Mouse (Mus musculus): ENCODE data around the gene Pphln1. TPM values are rescaled to one million over a fixed set of nuclear protein-coding genes. Genes with fewer than 3 reads are reported as not detected.

Gene Pphln1
- total RNA-seq, 1 experiment = 34.9 TPM

DNA sequence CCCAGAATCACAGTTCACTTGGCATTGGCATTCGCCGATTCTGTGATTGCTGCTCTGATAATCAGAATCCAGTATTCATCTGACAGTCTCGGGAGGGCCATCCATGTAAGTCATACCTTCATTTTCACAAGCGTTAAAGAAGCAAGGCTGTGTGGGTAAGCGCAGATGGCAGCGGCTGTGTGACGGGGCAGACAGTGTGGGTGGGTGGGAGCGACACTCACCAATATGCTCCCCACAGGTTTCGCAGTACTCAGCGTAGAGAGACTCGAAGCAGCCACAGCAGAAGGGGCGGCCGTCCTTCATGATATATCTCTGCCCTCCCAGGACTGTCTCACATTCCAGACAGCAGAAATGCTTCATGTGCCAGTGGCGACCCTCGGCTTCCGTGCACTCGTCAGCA is 106.7 kb downstream of the Pphln1 start:
- H3K9ac ChIP-seq (ENCODE audit: insufficient read depth, low read depth, low read length, poor library complexity, severe bottlenecking) = no peak overlapping the region
- H3K4me3 ChIP-seq (ENCODE audit: insufficient read depth in 1 of 2, low read depth in 1 of 2, low read length in 2 of 2, poor library complexity in 1 of 2, severe bottlenecking in 1 of 2) = no peak overlapping the region
- TF ChIP-seq HCFC1 (IDR thresholded peaks at IDR 0.05; ENCODE audit: borderline replicate concordance, insufficient read depth, low read length) = no peak
- no peak for TF ChIP-seq CHD2 (IDR thresholded peaks at IDR 0.05; ENCODE audit: low read depth, low read length)
- no peak for TF ChIP-seq ZC3H11A (IDR thresholded peaks at IDR 0.05; ENCODE audit: borderline replicate concordance, low read depth, low read length)
- TF ChIP-seq ZNF384 (IDR thresholded peaks at IDR 0.05; ENCODE audit: low read depth, low read length) = no peak
- peaks cover 0 to 4% of the 10 kb centered on the region in 2 experiments; a peak in 2 of 4 replicates for H3K4me1 ChIP-seq (ENCODE audit: control insufficient read depth in 2 of 2, insufficient read depth in 2 of 2, low read length in 2 of 2, poor library complexity in 1 of 2)
- in situ Hi-C loops (cut with MboI; ENCODE audit: low sequenced_read_pairs in 2 of 2, unreplicated experiment in 2 of 2) = no loop called here
- no peak for DNase-seq (ENCODE audit: low read depth, low spot score)
- peaks cover 2% of the 10 kb centered on the region; the same call in 1 of the 2 replicates for H3K36me3 ChIP-seq (ENCODE audit: control insufficient read depth, insufficient read depth, low read length, poor library complexity, severe bottlenecking)
- no peak overlapping the region for H3K27ac ChIP-seq (ENCODE audit: insufficient read depth, low read depth, low read length, poor library complexity, severe bottlenecking)
- H3K9me3 ChIP-seq (ENCODE audit: control insufficient read depth, insufficient read depth, low read depth, low read length) = no peaks in the 10 kb centered on the region

DNA sequence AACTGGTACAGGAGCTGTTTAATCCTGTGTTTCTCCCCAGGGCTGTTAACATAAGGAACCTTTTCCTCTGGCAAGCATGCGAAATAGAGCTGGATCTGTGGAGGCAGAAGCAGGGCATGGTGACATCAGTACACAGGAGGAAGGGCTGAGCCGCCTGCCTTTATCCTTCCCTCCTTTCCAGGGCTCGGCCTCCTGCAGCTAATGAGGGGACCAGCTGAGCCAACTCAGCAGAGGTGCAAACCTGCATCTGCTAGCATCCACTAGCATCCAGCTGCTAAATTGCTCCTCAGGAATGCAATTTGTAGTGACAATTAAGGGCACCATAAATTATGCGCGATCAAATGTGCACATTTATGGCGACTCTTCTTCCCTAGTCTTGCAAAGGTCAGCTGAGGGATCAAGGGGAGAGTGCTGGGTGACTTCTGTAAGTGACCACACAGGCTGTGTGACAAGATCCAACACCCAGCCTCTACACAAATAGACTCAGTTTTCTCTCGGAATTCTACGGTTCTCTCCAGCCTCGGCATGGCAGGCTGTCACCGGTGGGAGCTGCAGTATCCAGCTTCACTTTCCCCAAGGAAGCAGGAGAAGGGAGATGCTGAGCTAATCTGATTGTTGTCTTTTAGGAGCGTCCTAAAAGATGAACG is 112.7 kb downstream of the Pphln1 start:
- no peak for DNase-seq (ENCODE audit: low read depth, low spot score)
- H3K27ac ChIP-seq (ENCODE audit: insufficient read depth, low read depth, low read length, poor library complexity, severe bottlenecking) = no peak overlapping the region
- no peak overlapping the region for H3K9ac ChIP-seq (ENCODE audit: insufficient read depth, low read depth, low read length, poor library complexity, severe bottlenecking)
- no peaks in the 10 kb centered on the region for H3K36me3 ChIP-seq (ENCODE audit: control insufficient read depth, insufficient read depth, low read length, poor library complexity, severe bottlenecking)
- no peak overlapping the region for H3K4me3 ChIP-seq (ENCODE audit: insufficient read depth in 1 of 2, low read depth in 1 of 2, low read length in 2 of 2, poor library complexity in 1 of 2, severe bottlenecking in 1 of 2)
- H3K4me1 ChIP-seq (ENCODE audit: control insufficient read depth in 2 of 2, insufficient read depth in 2 of 2, low read length in 2 of 2, poor library complexity in 1 of 2) = peaks cover 2 to 6% of the 10 kb centered on the region in 2 experiments; a peak in 2 of 4 replicates
- no peak for TF ChIP-seq CHD2 (IDR thresholded peaks at IDR 0.05; ENCODE audit: low read depth, low read length)
- no peak for TF ChIP-seq MAFK (IDR thresholded peaks at IDR 0.05; ENCODE audit: insufficient read depth, low read depth, low read length)
- no peak for TF ChIP-seq HCFC1 (IDR thresholded peaks at IDR 0.05; ENCODE audit: borderline replicate concordance, insufficient read depth, low read length)
- no peak for TF ChIP-seq ZNF384 (IDR thresholded peaks at IDR 0.05; ENCODE audit: low read depth, low read length)
- no peak for TF ChIP-seq ZC3H11A (IDR thresholded peaks at IDR 0.05; ENCODE audit: borderline replicate concordance, low read depth, low read length)
- H3K9me3 ChIP-seq (ENCODE audit: control insufficient read depth, insufficient read depth, low read depth, low read length) = no peaks in the 10 kb centered on the region
- in situ Hi-C loops (cut with MboI; ENCODE audit: low sequenced_read_pairs in 2 of 2, unreplicated experiment in 2 of 2) = no loop called here

DNA sequence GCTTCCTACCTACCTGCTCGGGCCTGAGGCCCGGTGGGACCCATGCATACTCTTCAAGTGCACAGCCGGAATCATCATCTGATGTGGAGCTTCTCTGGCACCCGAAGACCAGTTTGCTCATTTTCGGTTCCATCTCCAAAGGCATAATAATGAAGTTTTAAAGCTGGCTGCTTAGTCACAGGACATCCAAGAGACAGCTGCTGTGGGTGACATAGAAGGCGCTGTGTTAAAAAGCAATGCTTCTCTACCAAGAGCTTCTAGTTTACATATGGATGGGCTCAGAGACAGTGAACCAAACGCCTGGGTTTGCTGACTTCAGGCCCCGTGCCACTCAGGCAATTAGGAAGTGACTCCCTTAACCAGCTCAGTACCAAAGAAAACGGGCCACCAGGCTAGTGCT is 114.3 kb downstream of the Pphln1 start:
- peaks cover 2 to 6% of the 10 kb centered on the region in 2 experiments; a peak in 2 of 4 replicates for H3K4me1 ChIP-seq (ENCODE audit: control insufficient read depth in 2 of 2, insufficient read depth in 2 of 2, low read length in 2 of 2, poor library complexity in 1 of 2)
- H3K9ac ChIP-seq (ENCODE audit: insufficient read depth, low read depth, low read length, poor library complexity, severe bottlenecking) = no peak overlapping the region
- DNase-seq (ENCODE audit: low read depth, low spot score) = no peak
- no peaks in the 10 kb centered on the region for H3K9me3 ChIP-seq (ENCODE audit: control insufficient read depth, insufficient read depth, low read depth, low read length)
- in situ Hi-C loops (cut with MboI; ENCODE audit: low sequenced_read_pairs in 2 of 2, unreplicated experiment in 2 of 2) = no loop called here
- no peaks in the 10 kb centered on the region for H3K36me3 ChIP-seq (ENCODE audit: control insufficient read depth, insufficient read depth, low read length, poor library complexity, severe bottlenecking)
- H3K4me3 ChIP-seq (ENCODE audit: insufficient read depth in 1 of 2, low read depth in 1 of 2, low read length in 2 of 2, poor library complexity in 1 of 2, severe bottlenecking in 1 of 2) = no peak overlapping the region
- H3K27ac ChIP-seq (ENCODE audit: insufficient read depth, low read depth, low read length, poor library complexity, severe bottlenecking) = no peak overlapping the region
- TF ChIP-seq MAFK (IDR thresholded peaks at IDR 0.05; ENCODE audit: insufficient read depth, low read depth, low read length) (no peak), ZNF384 (IDR thresholded peaks at IDR 0.05; ENCODE audit: low read depth, low read length) (no peak), ZC3H11A (IDR thresholded peaks at IDR 0.05; ENCODE audit: borderline replicate concordance, low read depth, low read length) (no peak), HCFC1 (IDR thresholded peaks at IDR 0.05; ENCODE audit: borderline replicate concordance, insufficient read depth, low read length) (no peak), CHD2 (IDR thresholded peaks at IDR 0.05; ENCODE audit: low read depth, low read length) (no peak)

DNA sequence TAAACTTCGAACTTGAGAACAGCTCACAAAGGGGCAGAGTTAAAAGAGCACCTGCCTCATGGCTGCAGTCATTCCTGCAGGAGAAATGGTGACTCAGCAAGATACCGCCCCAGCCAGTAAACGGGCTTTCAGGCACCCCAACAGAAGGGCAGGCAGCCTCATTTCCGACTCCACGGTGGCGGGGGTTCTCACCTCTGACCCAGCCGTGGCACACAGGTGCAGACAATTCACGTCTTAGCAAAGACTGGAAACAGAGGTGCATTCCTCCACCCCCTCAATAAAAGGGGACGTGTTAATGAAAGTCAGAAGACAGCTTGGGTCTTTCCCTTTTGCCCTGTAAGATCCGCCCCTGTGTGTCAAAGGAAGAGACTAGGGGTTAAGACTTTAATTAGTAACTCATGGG is 115.8 kb downstream of the Pphln1 start:
- Histone ChIP-seq H3K4me1 (ENCODE audit: control insufficient read depth in 2 of 2, insufficient read depth in 2 of 2, low read length in 2 of 2, poor library complexity in 1 of 2) (peaks cover 2 to 8% of the 10 kb centered on the region in 2 experiments; a peak in 2 of 4 replicates), H3K9me3 (ENCODE audit: control insufficient read depth, insufficient read depth, low read depth, low read length) (no peaks in the 10 kb centered on the region), H3K4me3 (ENCODE audit: insufficient read depth in 1 of 2, low read depth in 1 of 2, low read length in 2 of 2, poor library complexity in 1 of 2, severe bottlenecking in 1 of 2) (no peak overlapping the region), H3K9ac (ENCODE audit: insufficient read depth, low read depth, low read length, poor library complexity, severe bottlenecking) (no peak overlapping the region), H3K36me3 (ENCODE audit: control insufficient read depth, insufficient read depth, low read length, poor library complexity, severe bottlenecking) (no peaks in the 10 kb centered on the region), H3K27ac (ENCODE audit: insufficient read depth, low read depth, low read length, poor library complexity, severe bottlenecking) (no peak overlapping the region)
- TF ChIP-seq MAFK (IDR thresholded peaks at IDR 0.05; ENCODE audit: insufficient read depth, low read depth, low read length) (peak; percentile 95), HCFC1 (IDR thresholded peaks at IDR 0.05; ENCODE audit: borderline replicate concordance, insufficient read depth, low read length) (no peak)
- no peak for DNase-seq (ENCODE audit: low read depth, low spot score)
- in situ Hi-C loops (cut with MboI; ENCODE audit: low sequenced_read_pairs in 2 of 2, unreplicated experiment in 2 of 2) = no loop called here

DNA sequence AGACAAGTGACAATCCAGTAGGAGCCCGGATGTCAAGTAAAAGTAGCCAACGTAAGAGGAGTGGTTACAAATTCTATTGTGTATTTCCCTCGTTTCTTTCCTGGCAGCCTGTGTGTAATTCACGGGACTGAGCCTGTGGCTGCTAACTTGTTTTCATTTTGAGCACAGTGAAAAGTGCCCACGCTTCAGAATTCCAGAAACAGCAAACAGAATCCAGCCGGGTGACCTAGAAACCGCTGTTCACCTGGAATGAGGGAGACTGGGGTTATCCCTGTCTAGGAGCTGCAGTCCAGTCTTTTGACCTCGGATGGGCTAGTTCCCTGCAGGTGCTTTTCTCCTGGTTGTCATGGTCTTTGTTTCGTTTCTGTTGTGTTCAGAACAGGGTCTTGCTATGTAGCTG is 117.2 kb downstream of the Pphln1 start:
- in situ Hi-C loops (cut with MboI; ENCODE audit: low sequenced_read_pairs in 2 of 2, unreplicated experiment in 2 of 2) = no loop called here

More for the DNA sequence above, 117.2 kb downstream of the Pphln1 start:
- H3K36me3 ChIP-seq (ENCODE audit: control insufficient read depth, insufficient read depth, low read length, poor library complexity, severe bottlenecking) = no peaks in the 10 kb centered on the region
- H3K9ac ChIP-seq (ENCODE audit: insufficient read depth, low read depth, low read length, poor library complexity, severe bottlenecking) = no peak overlapping the region
- no peak overlapping the region for H3K27ac ChIP-seq (ENCODE audit: insufficient read depth, low read depth, low read length, poor library complexity, severe bottlenecking)
- peaks cover 2 to 10% of the 10 kb centered on the region in 2 experiments; a peak in 2 of 4 replicates for H3K4me1 ChIP-seq (ENCODE audit: control insufficient read depth in 2 of 2, insufficient read depth in 2 of 2, low read length in 2 of 2, poor library complexity in 1 of 2)
- no peaks in the 10 kb centered on the region for H3K9me3 ChIP-seq (ENCODE audit: control insufficient read depth, insufficient read depth, low read depth, low read length)
- H3K4me3 ChIP-seq (ENCODE audit: insufficient read depth in 1 of 2, low read depth in 1 of 2, low read length in 2 of 2, poor library complexity in 1 of 2, severe bottlenecking in 1 of 2) = no peak overlapping the region
- TF ChIP-seq MAFK (IDR thresholded peaks at IDR 0.05; ENCODE audit: insufficient read depth, low read depth, low read length) (no peak), CHD2 (IDR thresholded peaks at IDR 0.05; ENCODE audit: low read depth, low read length) (no peak), ZNF384 (IDR thresholded peaks at IDR 0.05; ENCODE audit: low read depth, low read length) (no peak), ZC3H11A (IDR thresholded peaks at IDR 0.05; ENCODE audit: borderline replicate concordance, low read depth, low read length) (no peak), HCFC1 (IDR thresholded peaks at IDR 0.05; ENCODE audit: borderline replicate concordance, insufficient read depth, low read length) (no peak)
- no peak for DNase-seq (ENCODE audit: low read depth, low spot score)
